In the genomic region with DNA sequence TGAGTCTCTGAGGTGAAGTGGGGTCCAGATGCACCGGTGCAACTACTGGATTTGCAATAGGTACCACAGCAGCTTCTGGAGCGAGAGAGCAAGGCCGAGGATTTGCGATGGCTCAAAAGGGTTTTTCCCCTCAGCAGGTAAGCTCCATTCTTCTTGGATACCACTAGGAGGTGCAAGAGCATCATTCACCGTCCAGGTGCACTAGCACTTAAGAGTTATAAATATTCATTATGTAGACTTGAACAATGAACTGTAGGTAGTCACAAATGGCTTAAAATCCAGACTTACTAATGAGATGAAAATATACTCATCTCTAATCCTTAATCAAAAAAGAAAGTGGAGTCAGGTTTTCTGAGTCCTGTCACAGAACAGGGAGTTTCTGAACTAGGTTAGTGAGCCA, we compare ENCODE assay signal across 11 mouse cellular contexts. TPM values are rescaled to one million over a fixed set of nuclear protein-coding genes. Genes with fewer than 3 reads are reported as not detected.
DNase-seq lines count a peak whose midpoint lies in the region; ATAC-seq and TF ChIP-seq lines count a peak whose summit lies in the region.
"Had no signal": no experiment of that assay in that cellular context is flagged by ENCODE, and none has a peak within 500 bp of the region (broad histone marks: within the 10 kb centered on the region; RNA-seq: fewer than 3 reads in every experiment).

No protein-coding gene starts in this region.

- 27% methylated on average over 5 of the region's 5 CpGs for WGBS in hindbrain, embryonic 11.5 days
- 25% methylated on average over 5 of the region's 5 CpGs for WGBS in hindbrain, embryonic 10.5 days
- WGBS in lung, postnatal 0 days: 17% methylated on average over 5 of the region's 5 CpGs

- DNase-seq in hindbrain, embryonic 11.5 days (ENCODE audit: low spot score): peak; percentile 9
- DNase-seq in hindbrain, embryonic 10.5 days (ENCODE audit: low spot score): no peak
- peak; percentile 8 for DNase-seq in lung, postnatal 0 days (ENCODE audit: low spot score)
- DNase-seq in lung, adult 18-20 months: no peak
- peak; percentile 75 for DNase-seq in brain, adult 2 months (ENCODE audit: low read depth, low spot score)
- DNase-seq in skeletal muscle tissue, adult 2 months (ENCODE audit: low read depth, low spot score): peak; percentile 8
- no peak for DNase-seq in cerebellum, adult 8-10 months
- DNase-seq in cerebellum, adult 9-11 months: no peak
- DNase-seq: cerebellum, postnatal 25 days had no signal

- no peaks in the 10 kb centered on the region for H3K9me3 ChIP-seq in hindbrain, embryonic 11.5 days (ENCODE audit: control insufficient read depth, low read length)
- H3K9me3 ChIP-seq in hindbrain, embryonic 10.5 days: no peaks in the 10 kb centered on the region
- no peaks in the 10 kb centered on the region for H3K9me3 ChIP-seq in lung, postnatal 0 days (ENCODE audit: low read length)
- H3K9me3 ChIP-seq: hindbrain, embryonic 15.5 days; neural tube, embryonic 13.5 days had no signal

- H3K4me1 ChIP-seq in hindbrain, embryonic 11.5 days (replicated peaks; ENCODE audit: control insufficient read depth, insufficient read depth, low read length): no peaks in the 10 kb centered on the region
- no peaks in the 10 kb centered on the region for H3K4me1 ChIP-seq in hindbrain, embryonic 10.5 days (replicated peaks)
- no peaks in the 10 kb centered on the region for H3K4me1 ChIP-seq in lung, postnatal 0 days (ENCODE audit: insufficient read depth, low read depth, low read length)
- H3K4me1 ChIP-seq: hindbrain, embryonic 15.5 days; neural tube, embryonic 13.5 days had no signal

- no peaks in the 10 kb centered on the region for H3K36me3 ChIP-seq in hindbrain, embryonic 11.5 days (ENCODE audit: control insufficient read depth, insufficient read depth, low read length)
- no peaks in the 10 kb centered on the region for H3K36me3 ChIP-seq in hindbrain, embryonic 10.5 days
- no peaks in the 10 kb centered on the region for H3K36me3 ChIP-seq in lung, postnatal 0 days (ENCODE audit: insufficient read depth, low read length)
- H3K36me3 ChIP-seq: hindbrain, embryonic 15.5 days; neural tube, embryonic 13.5 days had no signal

- peak; percentile 62 for TF ChIP-seq CTCF in lung, postnatal 0 days (IDR thresholded peaks at IDR 0.05)

- no peak overlapping the region for H3K9ac ChIP-seq in hindbrain, embryonic 11.5 days (ENCODE audit: low read depth, low read length)
- no peak overlapping the region for H3K9ac ChIP-seq in lung, postnatal 0 days (replicated peaks; ENCODE audit: low read depth)
- H3K9ac ChIP-seq: hindbrain, embryonic 15.5 days; neural tube, embryonic 13.5 days had no signal

- no peak for TF ChIP-seq EP300 in lung, postnatal 0 days (IDR thresholded peaks at IDR 0.05)

- no peak overlapping the region for H3K4me2 ChIP-seq in hindbrain, embryonic 11.5 days (replicated peaks; ENCODE audit: low read depth, low read length)
- no peak overlapping the region for H3K4me2 ChIP-seq in lung, postnatal 0 days (replicated peaks; ENCODE audit: low read depth, low read length)
- H3K4me2 ChIP-seq: hindbrain, embryonic 15.5 days; neural tube, embryonic 13.5 days had no signal

- H3K27me3 ChIP-seq in hindbrain, embryonic 11.5 days (ENCODE audit: control insufficient read depth, insufficient read depth, low read length): no peaks in the 10 kb centered on the region
- no peaks in the 10 kb centered on the region for H3K27me3 ChIP-seq in hindbrain, embryonic 10.5 days (ENCODE audit: insufficient read depth, poor library complexity, severe bottlenecking)
- H3K27me3 ChIP-seq in lung, postnatal 0 days (replicated peaks; ENCODE audit: insufficient read depth, low read length): no peaks in the 10 kb centered on the region
- H3K27me3 ChIP-seq: hindbrain, embryonic 15.5 days; neural tube, embryonic 13.5 days had no signal

- no peak overlapping the region for H3K4me3 ChIP-seq in hindbrain, embryonic 11.5 days (ENCODE audit: low read depth, low read length)
- no peak overlapping the region for H3K4me3 ChIP-seq in hindbrain, embryonic 10.5 days
- H3K4me3 ChIP-seq in lung, postnatal 0 days (ENCODE audit: low read depth, low read length): no peak overlapping the region
- H3K4me3 ChIP-seq: hindbrain, embryonic 15.5 days; neural tube, embryonic 13.5 days had no signal

- ATAC-seq in hindbrain, embryonic 11.5 days (ENCODE audit: low FRiP score): no peak
- no peak for ATAC-seq in lung, postnatal 0 days

- no peak overlapping the region for H3K27ac ChIP-seq in hindbrain, embryonic 11.5 days (ENCODE audit: low read depth, low read length)
- H3K27ac ChIP-seq in hindbrain, embryonic 10.5 days: no peak overlapping the region
- no peak overlapping the region for H3K27ac ChIP-seq in lung, postnatal 0 days (ENCODE audit: low read length)
- H3K27ac ChIP-seq: hindbrain, embryonic 15.5 days; neural tube, embryonic 13.5 days had no signal

RNA-seq across cellular contexts. Expression of a gene that starts 8.2 kb away (rescaled TPM):
- 0.31 and 0.36 TPM in 2 replicates for polyA plus RNA-seq in hindbrain, embryonic 11.5 days (2014; fragmentation: Nextera tagmentation; extraction: Ambion mirVana)
- polyA plus RNA-seq in hindbrain, embryonic 10.5 days (2016; fragmentation: Nextera tagmentation; extraction: Ambion mirVana): 0.19 and 0.21 TPM in 2 replicates
- not detected in 2 replicates for polyA plus RNA-seq in lung, postnatal 0 days (2015; fragmentation: Nextera tagmentation; extraction: Ambion mirVana)
- polyA plus RNA-seq: neural tube, embryonic 13.5 days had no signal

RNA-seq across cellular contexts. Expression of a gene that starts 27.2 kb away (rescaled TPM):
- 10.1 and 15.4 TPM in 2 replicates for polyA plus RNA-seq in hindbrain, embryonic 11.5 days (2014; fragmentation: Nextera tagmentation; extraction: Ambion mirVana)
- polyA plus RNA-seq in hindbrain, embryonic 10.5 days (2016; fragmentation: Nextera tagmentation; extraction: Ambion mirVana): 12.1 and 12.8 TPM in 2 replicates
- polyA plus RNA-seq in lung, postnatal 0 days (2015; fragmentation: Nextera tagmentation; extraction: Ambion mirVana): 11.0 TPM in 2 replicates

RNA-seq across cellular contexts. Expression of a gene that starts 29.0 kb away (rescaled TPM):
- 0.71 and 1.6 TPM in 2 replicates for polyA plus RNA-seq in hindbrain, embryonic 11.5 days (2014; fragmentation: Nextera tagmentation; extraction: Ambion mirVana)
- 0.86 and 0.92 TPM in 2 replicates for polyA plus RNA-seq in hindbrain, embryonic 10.5 days (2016; fragmentation: Nextera tagmentation; extraction: Ambion mirVana)
- polyA plus RNA-seq in lung, postnatal 0 days (2015; fragmentation: Nextera tagmentation; extraction: Ambion mirVana): 0.05 TPM in 1 of 2 replicates, not detected in the other

RNA-seq across cellular contexts. Expression of a gene that starts 55.8 kb away (rescaled TPM):
- 2.7 and 2.9 TPM in 2 replicates for polyA plus RNA-seq in hindbrain, embryonic 11.5 days (2014; fragmentation: Nextera tagmentation; extraction: Ambion mirVana)
- 2.1 and 2.3 TPM in 2 replicates for polyA plus RNA-seq in hindbrain, embryonic 10.5 days (2016; fragmentation: Nextera tagmentation; extraction: Ambion mirVana)
- 1.9 and 2.2 TPM in 2 replicates for polyA plus RNA-seq in lung, postnatal 0 days (2015; fragmentation: Nextera tagmentation; extraction: Ambion mirVana)

RNA-seq across cellular contexts. Expression of a gene that starts 56.6 kb away (rescaled TPM):
- polyA plus RNA-seq in hindbrain, embryonic 11.5 days (2014; fragmentation: Nextera tagmentation; extraction: Ambion mirVana): 9.0 and 10.9 TPM in 2 replicates
- 2.9 and 5.0 TPM in 2 replicates for polyA plus RNA-seq in hindbrain, embryonic 10.5 days (2016; fragmentation: Nextera tagmentation; extraction: Ambion mirVana)
- polyA plus RNA-seq in lung, postnatal 0 days (2015; fragmentation: Nextera tagmentation; extraction: Ambion mirVana): 2.5 TPM in 2 replicates

Comparison
In these comparisons a context has a peak if more than half of its experiments do, and no peak if none do; other contexts are left out.
1. DNase-seq: peak in hindbrain, embryonic 11.5 days (single experiment), lung, postnatal 0 days (single experiment), brain, adult 2 months (single experiment) and skeletal muscle tissue, adult 2 months (single experiment); none in hindbrain, embryonic 10.5 days (single experiment), lung, adult 18-20 months (0 of 2), cerebellum, adult 8-10 months (single experiment) and cerebellum, adult 9-11 months (single experiment).